Mouse (Mus musculus) ES-Bruce4 (cell line): ENCODE results near the gene Prps2.

Source experiments
- CTCF ChIP-seq: IDR thresholded peaks from one replicate; pipeline ENCODE4 v1.8.1; 2011; ENCODE audit warnings: low read depth, low read length
- EP300 ChIP-seq: IDR thresholded peaks from 2 replicates; pipeline ENCODE4 v1.6.1; 2011; ENCODE audit warnings: low read depth, low read length; ENCODE audit not compliant: insufficient read depth
- POLR2A ChIP-seq: IDR thresholded peaks from one replicate; pipeline ENCODE4 v1.8.1; 2011; ENCODE audit warnings: low read length; ENCODE audit not compliant: insufficient read depth

DNA sequence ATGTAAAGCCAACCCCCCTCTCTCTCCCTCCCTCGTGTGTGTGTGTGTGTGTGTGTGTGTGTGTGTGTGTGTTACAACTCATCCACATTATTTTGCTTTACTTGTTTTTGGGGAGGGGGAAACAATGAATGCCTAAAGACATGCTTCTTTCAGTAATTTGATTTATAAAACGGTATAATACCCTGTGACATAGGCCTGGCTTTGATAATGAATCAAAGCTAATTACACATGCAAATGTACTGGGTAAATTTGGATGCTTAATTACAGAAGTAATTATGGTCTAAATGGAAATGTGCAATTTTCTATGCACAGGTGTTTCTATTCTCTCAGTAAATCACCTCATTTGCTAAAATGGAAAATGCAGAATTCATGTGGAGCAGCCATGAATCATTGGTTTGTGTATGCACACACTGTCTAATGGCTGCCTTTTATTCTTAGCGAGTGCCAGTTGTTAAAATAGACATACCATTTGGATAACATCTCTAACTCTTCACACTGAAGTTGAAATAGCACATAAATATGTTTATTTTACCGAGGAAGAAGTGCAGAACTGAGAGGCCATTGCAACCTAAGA is 61.2 kb downstream of the Prps2 start:
- TF ChIP-seq CTCF (no peak), POLR2A (no peak), EP300 (no peak)
